Mouse (Mus musculus): Measurements from ENCODE around the gene Slc22a13. TPM values are rescaled to one million over a fixed set of nuclear protein-coding genes. Genes with fewer than 3 reads are reported as not detected.

Gene Slc22a13
- polyA plus RNA-seq, 1 experiment: not detected

GRCm38 (mm10) chr9:119214601-119215000 lies 5.7 kb upstream of the Slc22a13 start:
- H3K4me3 ChIP-seq (replicated peaks; ENCODE audit: insufficient read depth, low read depth, low read length): no peak overlapping the region
- TF ChIP-seq POLR2A (IDR thresholded peaks at IDR 0.05; ENCODE audit: borderline replicate concordance, insufficient read depth, low read length): no peak
- no peak for TF ChIP-seq CTCF (IDR thresholded peaks at IDR 0.05; ENCODE audit: borderline replicate concordance, insufficient read depth, low read depth, low read length)
- no peaks in the 10 kb centered on the region for H3K27me3 ChIP-seq (ENCODE audit: control insufficient read depth, insufficient read depth, low read length)
- H3K27ac ChIP-seq (ENCODE audit: insufficient read depth, low read length): no peak overlapping the region
- H3K4me1 ChIP-seq (ENCODE audit: control insufficient read depth, insufficient read depth, low read length): no peaks in the 10 kb centered on the region
- 69% methylated on average over 6 of the region's 6 CpGs for WGBS
- no peak for DNase-seq

- 74% methylated on average over 8 of the region's 8 CpGs for WGBS
- H3K4me1 ChIP-seq (ENCODE audit: control insufficient read depth, insufficient read depth, low read length): no peaks in the 10 kb centered on the region
- H3K27me3 ChIP-seq (ENCODE audit: control insufficient read depth, insufficient read depth, low read length): no peaks in the 10 kb centered on the region
- no peak overlapping the region for H3K27ac ChIP-seq (ENCODE audit: insufficient read depth, low read length)
- no peak for DNase-seq
- TF ChIP-seq POLR2A (IDR thresholded peaks at IDR 0.05; ENCODE audit: borderline replicate concordance, insufficient read depth, low read length) (no peak), CTCF (IDR thresholded peaks at IDR 0.05; ENCODE audit: borderline replicate concordance, insufficient read depth, low read depth, low read length) (no peak)
- H3K4me3 ChIP-seq (replicated peaks; ENCODE audit: insufficient read depth, low read depth, low read length): no peak overlapping the region
Observed at GRCm38 (mm10) chr9:119212996-119213395, 4.1 kb upstream of the Slc22a13 start.

GRCm38 (mm10) chr9:119207113-119207512 lies 1.8 kb downstream of the Slc22a13 start:
- no peak for DNase-seq
- WGBS: 82% methylated on average over 4 of the region's 4 CpGs
- Histone ChIP-seq H3K27ac (ENCODE audit: insufficient read depth, low read length) (no peak overlapping the region), H3K4me1 (ENCODE audit: control insufficient read depth, insufficient read depth, low read length) (no peaks in the 10 kb centered on the region), H3K4me3 (replicated peaks; ENCODE audit: insufficient read depth, low read depth, low read length) (no peak overlapping the region), H3K27me3 (ENCODE audit: control insufficient read depth, insufficient read depth, low read length) (no peaks in the 10 kb centered on the region)
- TF ChIP-seq POLR2A (IDR thresholded peaks at IDR 0.05; ENCODE audit: borderline replicate concordance, insufficient read depth, low read length) (no peak), CTCF (IDR thresholded peaks at IDR 0.05; ENCODE audit: borderline replicate concordance, insufficient read depth, low read depth, low read length) (no peak)

- no peaks in the 10 kb centered on the region for H3K27me3 ChIP-seq (ENCODE audit: control insufficient read depth, insufficient read depth, low read length)
- DNase-seq: no peak
- WGBS: 58% methylated on average over 2 of the region's 2 CpGs
- no peak overlapping the region for H3K27ac ChIP-seq (ENCODE audit: insufficient read depth, low read length)
- TF ChIP-seq POLR2A (IDR thresholded peaks at IDR 0.05; ENCODE audit: borderline replicate concordance, insufficient read depth, low read length): no peak
- TF ChIP-seq CTCF (IDR thresholded peaks at IDR 0.05; ENCODE audit: borderline replicate concordance, insufficient read depth, low read depth, low read length): no peak
- no peak overlapping the region for H3K4me3 ChIP-seq (replicated peaks; ENCODE audit: insufficient read depth, low read depth, low read length)
- no peaks in the 10 kb centered on the region for H3K4me1 ChIP-seq (ENCODE audit: control insufficient read depth, insufficient read depth, low read length)
Observed at GRCm38 (mm10) chr9:119206666-119207065, 2.2 kb downstream of the Slc22a13 start.

GRCm38 (mm10) chr9:119205756-119206155 lies 3.1 kb downstream of the Slc22a13 start:
- 88% methylated on average over 5 of the region's 5 CpGs for WGBS
- H3K4me1 ChIP-seq (ENCODE audit: control insufficient read depth, insufficient read depth, low read length): no peaks in the 10 kb centered on the region

GRCm38 (mm10) chr9:119203617-119204016 lies 5.3 kb downstream of the Slc22a13 start:
- no peaks in the 10 kb centered on the region for H3K27me3 ChIP-seq (ENCODE audit: control insufficient read depth, insufficient read depth, low read length)
- WGBS: 95% methylated on average over 9 of the region's 9 CpGs
- no peak overlapping the region for H3K27ac ChIP-seq (ENCODE audit: insufficient read depth, low read length)
- no peak overlapping the region for H3K4me3 ChIP-seq (replicated peaks; ENCODE audit: insufficient read depth, low read depth, low read length)
- TF ChIP-seq POLR2A (IDR thresholded peaks at IDR 0.05; ENCODE audit: borderline replicate concordance, insufficient read depth, low read length): no peak
- no peak for TF ChIP-seq CTCF (IDR thresholded peaks at IDR 0.05; ENCODE audit: borderline replicate concordance, insufficient read depth, low read depth, low read length)
- no peak for DNase-seq
- H3K4me1 ChIP-seq (ENCODE audit: control insufficient read depth, insufficient read depth, low read length): no peaks in the 10 kb centered on the region

More at GRCm38 (mm10) chr9:119205756-119206155, 3.1 kb downstream of the Slc22a13 start:
- DNase-seq: no peak
- Histone ChIP-seq H3K27ac (ENCODE audit: insufficient read depth, low read length) (no peak overlapping the region), H3K27me3 (ENCODE audit: control insufficient read depth, insufficient read depth, low read length) (no peaks in the 10 kb centered on the region), H3K4me3 (replicated peaks; ENCODE audit: insufficient read depth, low read depth, low read length) (no peak overlapping the region)
- no peak for TF ChIP-seq CTCF (IDR thresholded peaks at IDR 0.05; ENCODE audit: borderline replicate concordance, insufficient read depth, low read depth, low read length)
- TF ChIP-seq POLR2A (IDR thresholded peaks at IDR 0.05; ENCODE audit: borderline replicate concordance, insufficient read depth, low read length): no peak

GRCm38 (mm10) chr9:119201653-119202052 lies 7.2 kb downstream of the Slc22a13 start:
- TF ChIP-seq CTCF (IDR thresholded peaks at IDR 0.05; ENCODE audit: borderline replicate concordance, insufficient read depth, low read depth, low read length) (no peak), POLR2A (IDR thresholded peaks at IDR 0.05; ENCODE audit: borderline replicate concordance, insufficient read depth, low read length) (no peak)
- 85% methylated on average over 5 of the region's 5 CpGs for WGBS
- no peak overlapping the region for H3K4me3 ChIP-seq (replicated peaks; ENCODE audit: insufficient read depth, low read depth, low read length)

GRCm38 (mm10) chr9:119199151-119199861 lies 9.6 kb downstream of the Slc22a13 start:
- Histone ChIP-seq H3K4me3 (replicated peaks; ENCODE audit: insufficient read depth, low read depth, low read length) (no peak overlapping the region), H3K4me1 (ENCODE audit: control insufficient read depth, insufficient read depth, low read length) (no peaks in the 10 kb centered on the region), H3K27me3 (ENCODE audit: control insufficient read depth, insufficient read depth, low read length) (no peaks in the 10 kb centered on the region), H3K27ac (ENCODE audit: insufficient read depth, low read length) (no peak overlapping the region)
- 52% methylated on average over 10 of the region's 10 CpGs for WGBS
- TF ChIP-seq POLR2A (IDR thresholded peaks at IDR 0.05; ENCODE audit: borderline replicate concordance, insufficient read depth, low read length): no peak
- no peak for TF ChIP-seq CTCF (IDR thresholded peaks at IDR 0.05; ENCODE audit: borderline replicate concordance, insufficient read depth, low read depth, low read length)
- no peak for DNase-seq

More at GRCm38 (mm10) chr9:119201653-119202052, 7.2 kb downstream of the Slc22a13 start:
- H3K27ac ChIP-seq (ENCODE audit: insufficient read depth, low read length): no peak overlapping the region
- no peak for DNase-seq
- H3K4me1 ChIP-seq (ENCODE audit: control insufficient read depth, insufficient read depth, low read length): no peaks in the 10 kb centered on the region
- H3K27me3 ChIP-seq (ENCODE audit: control insufficient read depth, insufficient read depth, low read length): no peaks in the 10 kb centered on the region

All from cerebellum, adult 2 months (tissue).